Mouse (Mus musculus) Patski (cell line): ENCODE data around the gene Herc1. TPM values are rescaled to one million over a fixed set of nuclear protein-coding genes. Genes with fewer than 3 reads are reported as not detected.

Experiments
- ATAC-seq: fragments of 100-300 bp; one replicate; pipeline ENCODE4 v1.8.0; 2021
- CTCF ChIA-PET: fragments of 350-600 bp; sonication (Branson Sonifier 250); formaldehyde crosslinking; loops from one replicate; lab custom pipeline; 2022; ENCODE audit warnings: inconsistent platforms; lab: Charles Lee
- POLR2A ChIA-PET: fragments of 350-600 bp; sonication (Branson Sonifier 250); formaldehyde crosslinking; loops from one replicate; lab custom pipeline; 2022; ENCODE audit warnings: antibody characterized with exemption, inconsistent platforms; lab: Charles Lee
- DNase-seq: peaks from one replicate; pipeline ENCODE4 v3.0.0-alpha.2; 2011; ENCODE audit warnings: low read depth, low spot score
- H3K27me3 ChIP-seq: fragments of 371-371 bp; one replicate; pipeline ENCODE4 v1.5.1; 2021
- CTCF ChIP-seq: fragments of 100-300 bp; IDR thresholded peaks from one replicate; pipeline ENCODE4 v1.5.1; 2021
- in situ Hi-C: fragments of 300-500 bp; cut with MboI; formaldehyde crosslinking; loops from 3 replicates; pipeline ENCODE4 v1.11.1; 2018; ENCODE audit warnings: low pct_unique_long_range_greater_than_20kb, mixed read lengths
- polyA plus RNA-seq: library from polyadenylated mRNA; unstranded; gene quantifications from one replicate; pipeline ENCODE4 v1.2.3, GENCODE M21; 2021

The Herc1 gene
- polyA plus RNA-seq, 1 experiment from 2014 or later = 16.2 TPM

GRCm38 (mm10) chr9:66326879-66327278, 23.4 kb upstream of the Herc1 start:
- in situ Hi-C loops = no loop called here
- H3K27me3 ChIP-seq = no peaks in the 10 kb centered on the region
- POLR2A ChIA-PET = no interaction called here
- no peak for ATAC-seq
- CTCF ChIA-PET = no interaction called here
- TF ChIP-seq CTCF = no peak
- DNase-seq = no peak

GRCm38 (mm10) chr9:66329474-66329873, 20.8 kb upstream of the Herc1 start:
- POLR2A ChIA-PET = no interaction called here
- ATAC-seq = no peak
- CTCF ChIA-PET = no interaction called here
- in situ Hi-C loops = no loop called here
- H3K27me3 ChIP-seq = peaks cover 7% of the 10 kb centered on the region
- no peak for DNase-seq
- TF ChIP-seq CTCF = no peak

- DNase-seq (no peak), ATAC-seq (no peak)
- in situ Hi-C loops = no loop called here
- peaks cover 7% of the 10 kb centered on the region for H3K27me3 ChIP-seq
- ChIA-PET POLR2A (no interaction called here), CTCF (no interaction called here)
- no peak for TF ChIP-seq CTCF
Observed at GRCm38 (mm10) chr9:66330437-66330836, 19.8 kb upstream of the Herc1 start.

GRCm38 (mm10) chr9:66331548-66331947, 18.7 kb upstream of the Herc1 start:
- peaks cover 12% of the 10 kb centered on the region for H3K27me3 ChIP-seq
- DNase-seq (no peak), ATAC-seq (no peak)
- TF ChIP-seq CTCF = no peak
- POLR2A ChIA-PET = interaction anchor here (0.7 kb wide), 1 partner anchor 14 kb away, joined by 6 read pairs; no protein-coding TSS in a partner anchor
- in situ Hi-C loops = no loop called here
- CTCF ChIA-PET = no interaction called here

GRCm38 (mm10) chr9:66332393-66332792, 17.9 kb upstream of the Herc1 start:
- in situ Hi-C loops = no loop called here
- TF ChIP-seq CTCF = no peak
- POLR2A ChIA-PET = no interaction called here
- ATAC-seq (no peak), DNase-seq (no peak)
- H3K27me3 ChIP-seq = peaks cover 12% of the 10 kb centered on the region
- CTCF ChIA-PET = no interaction called here

- TF ChIP-seq CTCF = no peak
- H3K27me3 ChIP-seq = peaks cover 26% of the 10 kb centered on the region
- ATAC-seq (no peak), DNase-seq (no peak)
- in situ Hi-C loops = no loop called here
- ChIA-PET CTCF (interaction anchor here (1.3 kb wide), 1 partner anchor 47 kb away, joined by 3 read pairs; no protein-coding TSS in a partner anchor), POLR2A (no interaction called here)
Observed at GRCm38 (mm10) chr9:66337280-66337679, 13.0 kb upstream of the Herc1 start.

- ATAC-seq = no peak
- DNase-seq = peak; percentile 19
- in situ Hi-C loops = no loop called here
- ChIA-PET CTCF (interaction anchor here (1.2 kb wide), 1 partner anchor 15 kb away, joined by 4 read pairs; no protein-coding TSS in a partner anchor), POLR2A (no interaction called here)
- no peak for TF ChIP-seq CTCF
- peaks cover 26% of the 10 kb centered on the region for H3K27me3 ChIP-seq
Observed at GRCm38 (mm10) chr9:66338005-66338782, 12.1 kb upstream of the Herc1 start.

- POLR2A ChIA-PET = interaction anchor here (0.5 kb wide), 1 partner anchor 155 kb away, joined by 3 read pairs; no protein-coding TSS in a partner anchor
- CTCF ChIA-PET = no interaction called here
- in situ Hi-C loops = no loop called here
Observed at GRCm38 (mm10) chr9:66339714-66340113, 10.5 kb upstream of the Herc1 start.

GRCm38 (mm10) chr9:66340394-66341094, 9.7 kb upstream of the Herc1 start:
- CTCF ChIA-PET = no interaction called here
- POLR2A ChIA-PET = no interaction called here
- in situ Hi-C loops = no loop called here
- H3K27me3 ChIP-seq = peaks cover 32% of the 10 kb centered on the region
- no peak for ATAC-seq
- no peak for TF ChIP-seq CTCF
- no peak for DNase-seq

More at GRCm38 (mm10) chr9:66339714-66340113, 10.5 kb upstream of the Herc1 start:
- ATAC-seq (no peak), DNase-seq (no peak)
- no peak for TF ChIP-seq CTCF
- H3K27me3 ChIP-seq = peaks cover 31% of the 10 kb centered on the region

GRCm38 (mm10) chr9:66347405-66348035, 2.7 kb upstream of the Herc1 start:
- CTCF ChIA-PET = no interaction called here
- ATAC-seq (no peak), DNase-seq (no peak)
- in situ Hi-C loops = no loop called here
- no peak for TF ChIP-seq CTCF
- POLR2A ChIA-PET = interaction anchor here (0.7 kb wide), 1 partner anchor 128 kb away, joined by 4 read pairs; no protein-coding TSS in a partner anchor
- peaks cover 17% of the 10 kb centered on the region for H3K27me3 ChIP-seq
